Mouse (Mus musculus) heart, postnatal 0 days (tissue): Measurements from ENCODE around the gene Spryd4.

Source experiments
- CTCF ChIP-seq: IDR thresholded peaks from 2 replicates; pipeline ENCODE4 v1.5.1; 2016; ENCODE audit warnings: antibody characterized with exemption, control low read depth, low read depth
- EP300 ChIP-seq: IDR thresholded peaks from 2 replicates; pipeline ENCODE4 v1.6.1; 2016; ENCODE audit warnings: antibody characterized with exemption, low read depth

DNA sequence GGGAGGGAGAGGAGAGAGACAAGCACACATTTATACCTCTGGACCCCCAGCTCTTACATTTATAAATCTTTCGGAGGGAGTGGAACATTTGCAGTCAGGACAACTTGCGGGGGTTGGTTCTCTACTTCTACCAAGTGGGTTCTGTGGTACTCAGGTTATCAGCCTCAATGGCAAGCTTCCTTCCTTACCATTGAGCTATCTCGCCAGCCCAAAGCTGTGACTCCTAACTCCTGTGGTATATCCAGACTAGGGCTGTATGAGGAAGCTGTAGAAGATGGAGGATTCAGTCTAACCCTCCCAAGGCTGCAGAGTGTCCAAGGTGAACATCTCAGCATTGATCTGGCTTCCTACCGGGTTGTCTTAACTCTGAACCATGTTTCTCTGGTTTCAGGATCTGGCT, 27.5 kb upstream of the Spryd4 start:
- TF ChIP-seq CTCF (no peak), EP300 (no peak)
